Mouse (Mus musculus): ENCODE data around the gene Nudt8.
A peak's percentile ranks its signal among the peaks of the same experiment; 100 is the strongest.

The Nudt8 gene

GRCm38 (mm10) chr19:3988066-3988465 lies 12.3 kb upstream of the Nudt8 start:
- no peak for DNase-seq

GRCm38 (mm10) chr19:3988750-3989149 lies 11.6 kb upstream of the Nudt8 start:
- no peak for DNase-seq

GRCm38 (mm10) chr19:3990804-3991203 lies 9.6 kb upstream of the Nudt8 start:
- no peak for DNase-seq

GRCm38 (mm10) chr19:3991562-3991961 lies 8.8 kb upstream of the Nudt8 start:
- DNase-seq: no peak

- no peak for DNase-seq
Measured at GRCm38 (mm10) chr19:3991966-3992365, 8.4 kb upstream of the Nudt8 start.

GRCm38 (mm10) chr19:3992416-3992815 lies 8.0 kb upstream of the Nudt8 start, which contains the start of gene Tbx10:
Gene Tbx10 (plus strand): TSS chr19:3992752.
- DNase-seq: no peak

GRCm38 (mm10) chr19:3994932-3995331 lies 5.4 kb upstream of the Nudt8 start:
- DNase-seq: no peak

- no peak for DNase-seq
Measured at GRCm38 (mm10) chr19:3995505-3995904, 4.9 kb upstream of the Nudt8 start.

GRCm38 (mm10) chr19:3996106-3996505 lies 4.3 kb upstream of the Nudt8 start:
- no peak for DNase-seq

- no peak for DNase-seq
Measured at GRCm38 (mm10) chr19:3996747-3997146, 3.6 kb upstream of the Nudt8 start.

GRCm38 (mm10) chr19:3997231-3997630 lies 3.1 kb upstream of the Nudt8 start:
- DNase-seq: no peak

- no peak for DNase-seq
Measured at GRCm38 (mm10) chr19:3998335-3998734, 2.0 kb upstream of the Nudt8 start.

- DNase-seq: no peak
Measured at GRCm38 (mm10) chr19:3999121-3999730, 1.2 kb upstream of the Nudt8 start.

GRCm38 (mm10) chr19:4000949-4001525 lies 657 bp downstream of the Nudt8 start:
- DNase-seq: peak in 1 of 2 experiments; percentile 26

- DNase-seq: no peak
Measured at GRCm38 (mm10) chr19:4001752-4002151, 1.4 kb downstream of the Nudt8 start.

- DNase-seq: no peak
Measured at GRCm38 (mm10) chr19:4003112-4003511, 2.7 kb downstream of the Nudt8 start, which contains the start of gene Doc2g. Gene Doc2g (plus strand): TSS chr19:4003313.

- DNase-seq: no peak
Measured at GRCm38 (mm10) chr19:4003641-4004040, 3.3 kb downstream of the Nudt8 start.

- peak in 1 of 2 experiments; percentile 12 for DNase-seq
Measured at GRCm38 (mm10) chr19:4004331-4004730, 4.0 kb downstream of the Nudt8 start.

- DNase-seq: no peak
Measured at GRCm38 (mm10) chr19:4005091-4005490, 4.7 kb downstream of the Nudt8 start.

- DNase-seq: no peak
Measured at GRCm38 (mm10) chr19:4005971-4006370, 5.6 kb downstream of the Nudt8 start.

GRCm38 (mm10) chr19:4011086-4011485 lies 10.7 kb downstream of the Nudt8 start:
- DNase-seq: peak in 1 of 2 experiments; percentile 10

- peak; percentile 96 to 98 for DNase-seq
Measured at GRCm38 (mm10) chr19:4012432-4013022, 12.1 kb downstream of the Nudt8 start, which contains the start of gene Ndufv1. Gene Ndufv1 (minus strand): TSS chr19:4012806.

- no peak for DNase-seq
Measured at GRCm38 (mm10) chr19:4013066-4013465, 12.7 kb downstream of the Nudt8 start.

GRCm38 (mm10) chr19:4014802-4015201 lies 14.4 kb downstream of the Nudt8 start:
- DNase-seq: no peak
